Mouse (Mus musculus) adrenal gland, adult 8-10 months (tissue): ENCODE results near the gene Ptrhd1. TPM values are rescaled to one million over a fixed set of nuclear protein-coding genes. Genes with fewer than 3 reads are reported as not detected.
"Not testable (repeated sequence)": the region's sequence is repeated elsewhere in the genome, so short reads cannot be mapped to it uniquely, and the experiment has no call there.

ENCODE experiments used
- DNase-seq: peaks from one replicate; pipeline ENCODE4 v3.0.0; 2022
- total RNA-seq, 4 experiments: library from RNA; stranded (reverse); gene quantifications; 2 replicates each; pipeline ENCODE4 v1.2.4; 2022

The Ptrhd1 gene
- total RNA-seq, result 1 to 10 TPM; 7.0 to 9.4 (median 8.5) TPM

GRCm38 (mm10) chr12:4233572-4234508, at the start of gene Ptrhd1, which contains the start of gene Cenpo:
Ptrhd1 (plus strand) TSS chr12:4234027.
Cenpo (minus strand) TSS chr12:4234294.
- DNase-seq, result peak; percentile 96

- DNase-seq, result no peak
These were observed 49.2 kb upstream of the Ptrhd1 start for GRCm38 (mm10) chr12:4184648-4185047.

DNA sequence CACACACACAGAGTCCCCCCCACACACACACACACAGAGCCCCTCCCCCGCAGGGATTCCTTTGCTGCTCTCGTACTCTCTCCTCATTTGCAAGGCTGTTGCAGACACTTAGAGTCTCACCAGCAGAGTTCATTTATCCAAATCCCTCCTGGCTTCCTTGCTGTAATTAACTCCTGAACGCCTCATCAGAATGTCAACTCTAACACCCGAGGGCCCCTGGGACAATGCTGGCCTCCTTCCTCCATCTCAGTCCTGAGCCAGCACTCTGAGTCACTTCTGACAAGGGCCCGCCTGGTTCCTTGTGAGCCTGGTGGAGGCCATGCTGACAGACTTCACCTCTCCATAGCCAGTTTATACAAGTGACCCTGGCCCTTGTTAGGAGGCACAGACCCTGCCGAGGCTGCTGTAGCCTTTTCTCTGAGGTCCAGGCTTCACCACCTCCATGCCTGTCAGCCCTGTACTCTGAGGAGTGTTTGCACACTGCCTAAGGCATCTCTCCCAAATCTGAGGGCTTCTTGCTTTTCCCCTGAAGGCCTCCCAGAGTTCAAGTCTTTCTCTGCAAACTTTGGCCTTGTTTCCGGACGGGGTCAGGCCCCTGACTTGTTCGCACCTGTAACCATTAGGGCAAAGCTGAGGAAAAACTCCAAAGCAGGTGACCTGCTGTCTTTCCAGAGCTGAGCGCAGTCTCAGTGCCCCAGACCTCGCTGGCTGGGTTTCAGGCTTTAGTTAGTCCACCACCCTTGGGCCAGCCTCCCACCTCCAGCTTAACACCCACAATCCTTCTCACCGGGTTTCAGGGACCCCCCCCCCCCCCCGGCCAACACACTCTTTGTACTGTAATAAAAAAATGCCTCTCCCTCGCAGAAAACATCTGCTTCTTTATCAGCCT, 45.4 kb upstream of the Ptrhd1 start:
- DNase-seq, result peak; percentile 72

GRCm38 (mm10) chr12:4189060-4189447, 44.8 kb upstream of the Ptrhd1 start:
- no peak for DNase-seq

DNA sequence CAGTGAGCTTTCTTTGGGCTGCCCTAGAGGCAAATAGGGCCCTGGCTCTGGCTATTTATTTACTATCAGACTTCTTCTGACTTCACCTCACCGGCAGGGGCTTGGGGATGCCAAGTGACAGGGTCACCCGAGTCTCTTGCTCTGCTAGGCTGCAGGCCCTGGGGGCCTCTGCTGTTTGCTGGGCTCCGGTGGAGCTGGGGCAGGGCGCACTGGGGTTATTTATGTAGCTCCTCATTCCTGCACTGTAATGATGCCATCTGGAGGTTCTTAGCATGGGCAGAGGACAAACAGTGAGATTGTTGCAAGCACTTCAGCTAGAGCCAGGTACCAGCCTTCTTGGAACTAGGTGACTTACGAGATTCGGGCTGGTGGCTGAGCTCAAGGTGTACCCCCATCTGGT, 41.3 kb upstream of the Ptrhd1 start:
- no peak for DNase-seq

GRCm38 (mm10) chr12:4193025-4193740, 40.6 kb upstream of the Ptrhd1 start:
- DNase-seq, result no peak

- no peak for DNase-seq
These were observed 39.2 kb upstream of the Ptrhd1 start for GRCm38 (mm10) chr12:4194643-4195042.

GRCm38 (mm10) chr12:4198702-4199101, 35.1 kb upstream of the Ptrhd1 start:
- peak; percentile 54 for DNase-seq

- DNase-seq, result no peak
These were observed 34.6 kb upstream of the Ptrhd1 start for GRCm38 (mm10) chr12:4199271-4199670.

DNA sequence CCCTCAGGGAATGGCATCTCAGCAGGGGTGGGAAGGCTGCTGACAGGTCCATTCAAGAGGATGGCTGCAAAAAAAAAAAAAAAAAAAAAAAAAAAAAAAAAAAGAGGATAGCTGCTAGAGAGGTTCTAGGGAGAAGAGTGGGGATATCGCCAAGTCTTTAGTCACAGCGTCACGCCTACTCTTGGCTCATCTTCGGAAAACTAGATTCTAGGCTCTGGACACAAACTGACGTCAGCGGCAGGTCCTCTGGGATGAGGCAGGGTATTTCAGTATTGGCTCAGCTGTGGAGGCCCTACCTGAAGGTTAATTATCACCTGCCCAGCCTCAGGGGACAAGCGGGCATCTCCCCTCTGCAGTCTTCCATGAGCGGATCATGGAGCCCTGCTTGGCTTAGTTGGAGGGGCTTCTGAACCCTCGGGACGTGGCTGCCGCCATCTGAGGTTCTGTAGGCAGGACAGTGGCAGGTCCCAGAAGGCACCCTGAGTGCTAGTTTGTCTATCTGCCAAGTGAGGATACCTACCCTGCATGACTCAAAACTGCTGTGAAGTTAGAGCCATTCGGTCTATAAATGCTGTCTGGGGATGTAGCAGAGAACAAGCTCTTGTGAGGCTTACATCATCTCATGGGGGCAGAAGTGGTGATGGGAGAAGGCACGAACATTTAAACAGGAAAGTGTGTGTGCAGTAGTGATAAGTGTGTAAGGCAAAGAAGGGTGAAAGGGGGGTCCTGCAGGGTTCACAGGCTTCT, 32.2 kb upstream of the Ptrhd1 start:
- no peak for DNase-seq

DNA sequence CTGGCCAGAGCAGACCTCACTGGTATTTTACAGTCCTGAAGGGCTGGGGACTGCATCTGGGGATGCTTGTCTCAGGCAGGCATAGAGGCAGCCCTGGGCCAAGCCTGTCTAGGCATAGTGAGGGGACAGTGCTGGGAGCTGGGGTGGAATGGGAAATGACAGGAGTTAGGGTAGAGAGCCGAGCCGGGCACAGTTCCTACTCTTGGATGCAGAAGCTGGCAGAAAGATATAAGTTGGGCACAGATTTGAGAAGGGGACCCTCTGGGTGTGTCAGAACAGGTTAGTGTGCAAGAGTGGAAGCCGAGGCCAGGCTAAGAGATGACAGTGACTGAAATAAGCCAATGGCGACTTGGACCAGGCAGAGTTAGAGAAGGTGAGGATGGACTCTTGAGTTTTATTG, 31.6 kb upstream of the Ptrhd1 start:
- DNase-seq, result no peak

DNA sequence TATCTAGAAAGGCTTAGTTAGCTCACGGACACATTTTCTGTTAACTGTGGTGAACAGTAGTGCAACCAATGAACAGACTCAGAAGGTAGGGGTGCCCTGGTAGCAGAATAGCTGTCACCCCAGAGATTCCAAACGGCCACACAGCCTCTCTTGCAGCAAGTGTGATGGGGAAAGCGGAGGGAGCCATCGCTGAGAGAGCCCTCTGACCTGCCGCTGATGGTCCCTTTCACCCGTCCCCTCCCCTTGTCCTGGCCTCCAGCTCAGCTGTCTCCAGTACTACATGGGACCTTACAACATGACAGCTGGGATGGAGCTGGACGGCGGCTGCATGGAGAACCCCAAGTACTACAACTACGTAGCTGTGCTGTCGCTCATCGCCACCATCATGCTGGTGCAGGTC, 27.7 kb upstream of the Ptrhd1 start:
- DNase-seq, result no peak

DNA sequence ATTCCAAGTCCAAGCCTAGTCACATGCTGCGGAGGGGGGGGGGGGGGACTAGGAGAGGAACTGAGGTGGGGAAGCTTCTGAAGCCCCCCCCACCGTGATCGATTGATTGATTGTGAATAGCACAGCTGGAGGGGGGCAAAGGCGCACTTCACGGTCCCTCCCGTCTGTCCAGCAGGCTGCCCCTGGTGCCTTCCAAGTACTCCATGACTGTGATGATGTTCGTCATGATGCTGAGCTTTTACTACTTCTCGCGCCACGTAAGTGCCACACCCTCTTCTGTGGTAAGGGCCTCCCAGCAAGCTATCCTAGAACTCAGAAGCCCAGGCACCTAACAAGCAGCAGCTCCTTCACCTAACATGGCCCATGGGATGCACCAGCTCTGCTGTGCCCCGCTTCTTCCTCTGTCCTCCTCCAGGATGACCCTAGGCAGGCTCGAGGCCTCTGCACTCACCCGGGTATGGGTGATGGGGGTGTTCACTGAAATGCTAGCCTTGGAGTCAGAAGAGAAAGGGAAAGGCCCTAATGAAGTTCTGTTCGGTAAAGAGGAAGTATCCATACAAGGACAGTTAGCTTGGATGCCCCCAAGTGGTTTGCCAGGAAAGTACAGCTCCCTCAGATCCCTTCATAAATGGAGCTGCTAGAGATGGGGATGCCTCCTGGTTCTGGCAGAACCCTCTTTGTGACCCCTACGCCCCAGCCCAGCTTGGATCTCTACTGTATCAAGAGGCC, 25.3 kb upstream of the Ptrhd1 start:
- no peak for DNase-seq

DNA sequence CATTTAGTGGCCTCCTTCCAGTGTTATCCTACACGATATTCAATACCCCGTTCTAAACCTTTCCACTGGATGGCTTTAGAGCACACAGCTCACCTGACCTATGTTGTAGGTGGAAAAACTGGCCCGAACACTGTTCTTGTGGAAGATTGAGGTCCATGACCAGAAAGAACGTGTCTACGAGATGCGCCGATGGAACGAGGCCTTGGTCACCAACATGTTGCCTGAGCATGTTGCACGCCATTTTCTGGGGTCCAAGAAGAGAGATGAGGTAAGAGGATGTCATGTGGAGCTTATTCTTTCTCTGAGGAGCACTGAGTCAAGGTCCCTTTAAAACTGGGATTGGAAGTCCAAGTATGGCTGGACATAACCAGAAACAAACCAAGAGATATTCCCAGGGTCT, 24.6 kb upstream of the Ptrhd1 start:
- no peak for DNase-seq

GRCm38 (mm10) chr12:4211174-4211573, 22.7 kb upstream of the Ptrhd1 start:
- no peak for DNase-seq

- DNase-seq, result peak; percentile 77
These were observed 20.9 kb upstream of the Ptrhd1 start for GRCm38 (mm10) chr12:4212908-4213307.

DNA sequence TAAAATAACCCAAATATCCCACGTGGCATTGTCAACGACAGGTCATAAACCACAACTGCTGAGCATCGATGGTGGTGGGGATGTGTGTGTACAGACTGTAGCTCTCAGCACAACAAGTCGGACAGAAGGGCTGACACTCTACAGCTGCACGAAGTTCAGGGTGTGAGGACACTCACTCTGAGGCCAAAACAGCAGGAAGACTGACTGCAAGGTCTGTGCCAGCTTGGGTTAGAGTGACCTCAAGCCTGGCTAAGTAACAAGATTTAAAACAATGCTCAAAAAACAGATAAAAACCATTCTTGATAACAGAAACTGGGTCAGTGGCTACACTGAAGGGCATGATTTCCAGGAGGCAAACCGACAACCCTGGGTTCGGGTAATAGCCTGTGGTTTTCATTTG, 3.7 kb upstream of the Ptrhd1 start:
- DNase-seq, result no peak

DNA sequence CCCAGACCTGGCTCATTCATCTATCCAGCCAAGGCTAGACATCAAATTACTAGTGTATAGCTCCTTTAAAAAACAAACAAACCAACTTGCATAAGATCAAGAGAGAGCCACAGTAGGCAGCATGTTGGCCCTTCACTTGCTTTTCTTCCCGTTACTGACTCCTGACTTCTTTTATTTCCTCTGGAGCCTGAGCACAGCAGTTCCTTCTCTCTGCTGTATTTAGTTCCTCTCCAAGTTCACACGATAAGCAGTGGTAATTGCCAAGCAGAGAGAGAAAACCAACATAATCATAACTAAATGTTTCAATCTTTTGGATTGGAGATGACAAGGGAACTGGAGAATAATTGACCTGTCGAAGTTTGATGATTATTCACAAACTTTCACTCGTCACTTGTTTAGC, 1.1 kb upstream of the Ptrhd1 start:
- no peak for DNase-seq

DNA sequence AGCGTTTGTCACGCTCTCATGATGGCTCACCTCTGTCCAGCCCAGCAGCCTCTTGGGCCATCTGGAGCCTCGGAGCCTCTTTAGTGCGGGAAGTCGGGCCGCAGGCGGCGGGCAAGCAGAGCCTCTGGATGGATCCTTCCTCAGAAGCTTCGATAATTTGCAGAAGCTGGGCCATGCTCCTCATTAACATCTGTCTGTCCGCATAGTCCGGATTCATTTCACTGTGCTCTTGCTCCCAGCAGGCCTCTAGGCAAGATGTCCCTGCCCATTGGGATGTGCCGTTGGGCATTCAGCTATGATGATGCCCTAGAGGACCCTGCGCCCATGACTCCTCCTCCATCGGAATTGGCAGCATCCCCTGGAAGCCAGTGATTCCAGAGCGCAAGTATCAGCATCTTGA, 3.7 kb downstream of the Ptrhd1 start:
- no peak for DNase-seq

DNA sequence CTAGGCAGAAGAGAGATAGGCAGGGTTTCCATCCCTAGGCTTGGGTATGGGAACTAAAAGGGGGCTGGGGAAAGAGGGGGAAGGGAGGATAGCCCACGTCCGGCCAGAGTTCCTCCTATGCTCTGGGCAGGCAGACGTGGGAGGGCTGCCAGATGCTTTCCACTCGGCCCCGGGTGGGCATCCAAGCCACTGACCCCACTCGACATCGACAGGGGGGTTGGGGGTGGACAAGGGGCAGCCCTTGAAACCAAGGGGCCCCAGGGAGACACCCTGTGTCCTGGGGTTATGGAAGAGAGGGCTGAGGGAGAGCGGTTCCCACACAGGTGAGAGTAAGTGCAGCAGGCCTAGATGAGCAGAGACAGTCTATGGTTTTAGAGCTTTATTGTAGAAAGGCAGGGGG, 6.5 kb downstream of the Ptrhd1 start:
- not testable (repeated sequence) for DNase-seq

- DNase-seq, result no peak
These were observed 10.0 kb downstream of the Ptrhd1 start for GRCm38 (mm10) chr12:4243805-4244204.
